Mouse (Mus musculus) hindbrain, embryonic 16.5 days (tissue): ENCODE data around the gene Pa2g4. TPM values are rescaled to one million over a fixed set of nuclear protein-coding genes. Genes with fewer than 3 reads are reported as not detected.
A peak's percentile ranks its signal among the peaks of the same experiment; 100 is the strongest.

Experiments
- ATAC-seq: fragments of 200-750 bp; cut with Nextera tagmentation; 2 replicates; pipeline ENCODE4 v1.8.0; 2017; ENCODE audit warnings: moderate TSS enrichment, moderate library complexity
- H3K27ac ChIP-seq: fragments of 300-500 bp; sonication (generic); 2 replicates; pipeline ENCODE4 v1.5.1; 2014; ENCODE audit warnings: low read depth, mild to moderate bottlenecking, control low read depth, low read length, moderate library complexity
- H3K27me3 ChIP-seq: fragments of 300-500 bp; sonication (generic); replicated peaks from 2 replicates; pipeline ENCODE4 v1.6.1; 2014; ENCODE audit warnings: low read length; ENCODE audit not compliant: control insufficient read depth, insufficient read depth
- H3K36me3 ChIP-seq: fragments of 300-500 bp; sonication (generic); 2 replicates; pipeline ENCODE4 v1.6.1; 2014; ENCODE audit warnings: mild to moderate bottlenecking, low read length, moderate library complexity, mixed read lengths; ENCODE audit not compliant: control insufficient read depth, insufficient read depth
- H3K4me1 ChIP-seq: fragments of 300-500 bp; sonication (generic); 2 replicates; pipeline ENCODE4 v1.6.1; 2014; ENCODE audit warnings: low read depth, low read length; ENCODE audit not compliant: control insufficient read depth, insufficient read depth
- H3K4me2 ChIP-seq: fragments of 300-500 bp; sonication (generic); 2 replicates; pipeline ENCODE4 v1.6.1; 2014; ENCODE audit warnings: mild to moderate bottlenecking, low read length, control low read depth, moderate library complexity
- H3K4me3 ChIP-seq: fragments of 300-500 bp; sonication (generic); 2 replicates; pipeline ENCODE4 v1.5.1; 2014; ENCODE audit warnings: mild to moderate bottlenecking, low read length, control low read depth, moderate library complexity
- H3K9ac ChIP-seq: fragments of 300-500 bp; sonication (generic); 2 replicates; pipeline ENCODE4 v1.6.1; 2014; ENCODE audit warnings: low read depth, mild to moderate bottlenecking, control low read depth, low read length, moderate library complexity
- H3K9me3 ChIP-seq: fragments of 300-500 bp; sonication (generic); 2 replicates; pipeline ENCODE4 v1.6.1; 2014; ENCODE audit warnings: mild to moderate bottlenecking, low read length, moderate library complexity; ENCODE audit not compliant: control insufficient read depth
- WGBS: fragments of 180-500 bp; shearing (Covaris S2); extraction: QIAGEN DNeasy Blood & Tissue Kit; methylation state at CpG from one replicate; pipeline ENCODE4 v1.1.7; 2014; 5-methylcytosine and 5-hydroxymethylcytosine counted together
- polyA plus RNA-seq: library from polyadenylated mRNA; unstranded; fragments of >200 nt; fragmentation: Nextera tagmentation; extraction: Ambion mirVana; gene quantifications from 2 replicates; pipeline ENCODE4 v1.2.1, GENCODE M21; 2015

The Pa2g4 gene
- polyA plus RNA-seq, 1 experiment from 2014 or later = 130 TPM

GRCm38 (mm10) chr10:128592797-128593196 lies 27.0 kb upstream of the Pa2g4 start:
- Histone ChIP-seq H3K9me3 (no peaks in the 10 kb centered on the region), H3K9ac (no peak overlapping the region), H3K4me3 (no peak overlapping the region), H3K4me2 (no peak overlapping the region), H3K27me3 (peaks cover 21% of the 10 kb centered on the region), H3K4me1 (peaks cover 9% of the 10 kb centered on the region), H3K27ac (no peak overlapping the region), H3K36me3 (no peaks in the 10 kb centered on the region)
- WGBS = 69% methylated on average over 5 of the region's 5 CpGs
- ATAC-seq = no peak

GRCm38 (mm10) chr10:128591436-128591835 lies 25.6 kb upstream of the Pa2g4 start:
- no peak for ATAC-seq
- Histone ChIP-seq H3K4me1 (peaks cover 9% of the 10 kb centered on the region), H3K9me3 (no peaks in the 10 kb centered on the region), H3K4me3 (no peak overlapping the region), H3K4me2 (no peak overlapping the region), H3K27ac (no peak overlapping the region), H3K9ac (no peak overlapping the region), H3K27me3 (peaks cover 31% of the 10 kb centered on the region), H3K36me3 (no peaks in the 10 kb centered on the region)
- WGBS = 87% methylated on average over 6 of the region's 6 CpGs

GRCm38 (mm10) chr10:128590193-128590690 lies 24.5 kb upstream of the Pa2g4 start:
- 0% methylated on average over 41 of the region's 43 CpGs for WGBS

DNA sequence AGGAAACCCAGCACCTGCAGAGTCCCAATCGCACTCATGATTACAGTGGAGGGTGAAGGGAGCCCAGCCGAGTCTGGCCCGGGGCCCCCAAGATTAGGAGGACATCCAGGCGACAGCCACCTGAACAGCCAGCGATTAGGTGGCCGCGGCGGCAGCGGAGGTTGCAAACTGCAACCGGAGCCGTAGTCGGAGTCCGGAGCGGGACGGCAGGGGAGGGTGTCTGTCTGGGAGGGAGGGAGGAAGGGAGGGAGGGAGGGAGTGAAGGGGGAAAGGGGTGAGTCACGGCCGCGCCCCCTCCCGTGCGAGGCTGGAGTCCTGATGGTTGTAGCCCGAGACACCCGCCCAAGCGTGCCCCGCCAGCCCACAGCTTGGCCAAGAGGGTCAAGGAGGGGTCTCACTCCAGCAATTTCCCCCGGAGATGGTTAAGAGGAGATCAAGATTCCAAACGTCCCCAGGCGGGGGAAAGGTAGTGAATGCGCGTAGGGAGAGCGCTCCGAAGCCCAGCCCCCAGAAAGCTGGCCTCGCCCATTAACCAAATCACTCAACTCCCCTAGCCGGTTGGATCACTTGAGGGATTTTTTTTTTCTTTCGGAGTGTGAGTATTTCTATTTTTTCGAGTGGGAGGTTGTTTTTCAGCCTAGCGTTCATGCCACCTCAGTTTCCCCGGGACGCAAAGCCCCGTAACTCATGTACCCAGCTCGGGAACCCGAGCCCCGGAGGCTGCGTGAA lies 23.8 kb upstream of the Pa2g4 start, which contains the start of gene Erbb3:
Gene Erbb3, minus strand, starts transcription at position 189 of the 729 bp plus-strand sequence.
- peak within 1 kb of the TSS; percentile 67 for H3K9ac ChIP-seq
- H3K9me3 ChIP-seq = no peaks in the 10 kb centered on the region
- no peaks in the 10 kb centered on the region for H3K36me3 ChIP-seq
- peak within 1 kb of the TSS; percentile 66 for H3K4me3 ChIP-seq
- ATAC-seq = peak; percentile 53; the same call in 1 of the 2 replicates
- H3K4me2 ChIP-seq = peak within 1 kb of the TSS; percentile 99
- no peak within 1 kb of the TSS for H3K27ac ChIP-seq
- peaks cover 38% of the 10 kb centered on the region for H3K27me3 ChIP-seq
- under 1% methylated on average over 43 of the region's 43 CpGs for WGBS
- peaks cover 9% of the 10 kb centered on the region for H3K4me1 ChIP-seq

More at GRCm38 (mm10) chr10:128590193-128590690, 24.5 kb upstream of the Pa2g4 start:
- Histone ChIP-seq H3K9ac (peak overlapping the region; percentile 67), H3K4me1 (peaks cover 9% of the 10 kb centered on the region), H3K9me3 (no peaks in the 10 kb centered on the region), H3K4me3 (peak overlapping the region; percentile 66), H3K27ac (no peak overlapping the region), H3K36me3 (no peaks in the 10 kb centered on the region), H3K4me2 (peak overlapping the region; percentile 99), H3K27me3 (peaks cover 38% of the 10 kb centered on the region)
- peak; percentile 41; the same call in 1 of the 2 replicates for ATAC-seq

- Histone ChIP-seq H3K4me1 (peaks cover 9% of the 10 kb centered on the region), H3K36me3 (no peaks in the 10 kb centered on the region), H3K9me3 (no peaks in the 10 kb centered on the region), H3K4me2 (peak overlapping the region; percentile 99), H3K9ac (peak overlapping the region; percentile 67), H3K27ac (no peak overlapping the region), H3K4me3 (peak overlapping the region; percentile 66), H3K27me3 (peaks cover 42% of the 10 kb centered on the region)
- WGBS = 5% methylated on average over 23 of the region's 23 CpGs
- peak; percentile 9; the same call in 1 of the 2 replicates for ATAC-seq
Observed at GRCm38 (mm10) chr10:128588775-128589463, 23.1 kb upstream of the Pa2g4 start.

DNA sequence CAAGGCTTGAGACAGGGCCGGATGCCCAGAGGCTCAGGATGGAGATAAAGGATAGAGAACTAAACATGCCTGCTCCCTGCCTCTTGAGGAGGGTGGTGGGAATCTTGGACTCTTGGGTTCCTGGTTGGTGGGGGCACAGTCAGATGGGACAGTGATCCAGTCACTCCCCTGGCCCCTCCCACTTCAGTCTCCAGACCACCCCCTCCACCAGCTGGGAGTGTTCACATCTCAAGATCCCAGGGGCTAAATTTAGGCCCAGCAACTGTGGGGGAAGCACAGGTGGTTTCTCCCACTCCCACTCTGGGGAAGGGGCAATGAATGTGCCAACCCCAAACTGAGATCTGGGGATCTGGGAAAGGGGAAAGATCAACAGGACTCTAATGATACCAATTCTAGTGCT lies 22.3 kb upstream of the Pa2g4 start:
- ATAC-seq = no peak
- H3K4me2 ChIP-seq = no peak overlapping the region
- WGBS = 20% methylated on average over 1 of the region's 1 CpGs

GRCm38 (mm10) chr10:128587697-128588096 lies 21.9 kb upstream of the Pa2g4 start:
- Histone ChIP-seq H3K27ac (no peak overlapping the region), H3K9ac (no peak overlapping the region), H3K36me3 (no peaks in the 10 kb centered on the region), H3K27me3 (peaks cover 42% of the 10 kb centered on the region), H3K4me3 (no peak overlapping the region), H3K4me2 (no peak overlapping the region), H3K4me1 (peaks cover 9% of the 10 kb centered on the region), H3K9me3 (no peaks in the 10 kb centered on the region)
- ATAC-seq = no peak
- WGBS = 59% methylated on average over 8 of the region's 8 CpGs

More for the DNA sequence above, 22.3 kb upstream of the Pa2g4 start:
- no peaks in the 10 kb centered on the region for H3K9me3 ChIP-seq
- H3K4me1 ChIP-seq = peaks cover 9% of the 10 kb centered on the region
- peaks cover 42% of the 10 kb centered on the region for H3K27me3 ChIP-seq
- no peak overlapping the region for H3K27ac ChIP-seq
- no peaks in the 10 kb centered on the region for H3K36me3 ChIP-seq
- no peak overlapping the region for H3K9ac ChIP-seq
- H3K4me3 ChIP-seq = no peak overlapping the region

DNA sequence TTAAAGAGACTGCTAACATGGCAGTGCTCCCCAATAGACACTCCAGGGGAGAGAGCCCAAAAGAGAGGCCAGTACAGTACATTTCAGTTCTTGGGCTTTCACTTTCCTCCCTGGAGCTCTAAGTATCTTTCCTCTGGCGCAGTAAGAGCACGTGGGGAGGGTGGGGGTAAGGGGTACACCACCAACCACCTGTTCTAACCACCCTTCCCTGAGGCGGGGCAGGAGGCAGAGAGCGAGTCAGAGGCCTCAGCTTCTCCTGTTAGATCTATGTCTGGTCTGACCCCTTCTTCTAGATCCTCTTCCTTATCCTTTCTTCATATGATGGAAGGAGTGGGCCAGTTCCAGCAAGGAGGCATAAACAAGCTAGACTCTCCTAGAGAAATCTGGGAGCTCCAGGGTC lies 21.3 kb upstream of the Pa2g4 start:
- H3K9ac ChIP-seq = no peak overlapping the region
- H3K27ac ChIP-seq = no peak overlapping the region
- H3K4me3 ChIP-seq = no peak overlapping the region
- no peaks in the 10 kb centered on the region for H3K9me3 ChIP-seq
- peaks cover 9% of the 10 kb centered on the region for H3K4me1 ChIP-seq
- no peaks in the 10 kb centered on the region for H3K36me3 ChIP-seq
- WGBS = 44% methylated on average over 4 of the region's 4 CpGs
- no peak for ATAC-seq
- H3K27me3 ChIP-seq = peaks cover 42% of the 10 kb centered on the region
- no peak overlapping the region for H3K4me2 ChIP-seq

DNA sequence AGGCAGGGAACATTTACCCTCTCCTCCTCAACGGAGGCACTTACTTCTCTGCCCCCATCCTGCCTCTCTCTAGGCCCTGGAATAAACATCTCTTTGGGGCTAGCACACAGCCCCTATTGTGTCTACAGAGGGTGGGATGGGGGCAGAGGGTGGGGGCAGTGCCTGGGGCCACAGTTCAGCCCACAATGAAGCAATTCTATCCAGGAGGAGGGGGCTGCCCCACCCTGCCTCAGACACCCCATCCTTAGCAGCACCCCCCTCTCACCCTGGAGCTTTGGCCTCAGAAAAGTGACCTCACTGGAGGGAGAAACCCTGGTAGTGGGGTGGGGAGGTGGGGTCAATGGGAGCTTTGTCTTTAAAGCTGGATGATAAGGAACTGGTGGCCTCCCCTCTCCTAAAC lies 20.8 kb upstream of the Pa2g4 start:
- peaks cover 9% of the 10 kb centered on the region for H3K4me1 ChIP-seq
- no peak overlapping the region for H3K4me3 ChIP-seq
- H3K27ac ChIP-seq = no peak overlapping the region
- H3K9me3 ChIP-seq = no peaks in the 10 kb centered on the region
- ATAC-seq = no peak
- no peaks in the 10 kb centered on the region for H3K36me3 ChIP-seq
- 13% methylated on average over 1 of the region's 1 CpGs for WGBS
- H3K9ac ChIP-seq = no peak overlapping the region
- peaks cover 42% of the 10 kb centered on the region for H3K27me3 ChIP-seq
- no peak overlapping the region for H3K4me2 ChIP-seq
